Mouse (Mus musculus) embryonic facial prominence, embryonic 14.5 days (tissue): ENCODE measurements around the gene Sipa1l1. TPM values are rescaled to one million over a fixed set of nuclear protein-coding genes. Genes with fewer than 3 reads are reported as not detected.

Experiments
- ATAC-seq: fragments of 200-750 bp; cut with Nextera tagmentation; 2 replicates; pipeline ENCODE4 v1.8.0; 2017; ENCODE audit warnings: low read depth, moderate number of reproducible peaks, moderate TSS enrichment
- DNase-seq: peaks from one replicate; pipeline ENCODE4 v3.0.0-alpha.2; 2015; ENCODE audit warnings: low spot score
- H3K27ac ChIP-seq: fragments of 300-500 bp; sonication (generic); replicated peaks from 2 replicates; pipeline ENCODE4 v1.5.1; 2014; ENCODE audit warnings: low read depth, mild to moderate bottlenecking, low read length, moderate library complexity
- H3K27me3 ChIP-seq: fragments of 300-500 bp; sonication (generic); replicated peaks from 2 replicates; pipeline ENCODE4 v1.6.1; 2014; ENCODE audit warnings: low read length; ENCODE audit not compliant: control insufficient read depth, insufficient read depth
- H3K36me3 ChIP-seq: fragments of 300-500 bp; sonication (generic); 2 replicates; pipeline ENCODE4 v1.6.1; 2014; ENCODE audit warnings: low read length, mixed read lengths; ENCODE audit not compliant: control insufficient read depth, insufficient read depth
- H3K4me1 ChIP-seq: fragments of 300-500 bp; sonication (generic); 2 replicates; pipeline ENCODE4 v1.6.1; 2014; ENCODE audit warnings: antibody characterized with exemption, low read length; ENCODE audit not compliant: control insufficient read depth, insufficient read depth
- H3K4me2 ChIP-seq: fragments of 300-500 bp; sonication (generic); 2 replicates; pipeline ENCODE4 v1.6.1; 2014; ENCODE audit warnings: low read depth, mild to moderate bottlenecking, low read length, moderate library complexity, mixed read lengths
- H3K4me3 ChIP-seq: fragments of 300-500 bp; sonication (generic); 2 replicates; pipeline ENCODE4 v1.5.1; 2014; ENCODE audit warnings: low read depth, mild to moderate bottlenecking, low read length
- H3K9ac ChIP-seq: fragments of 300-500 bp; sonication (generic); 2 replicates; pipeline ENCODE4 v1.6.1; 2014; ENCODE audit warnings: low read depth, mild to moderate bottlenecking, low read length, moderate library complexity, mixed read lengths
- H3K9me3 ChIP-seq: fragments of 300-500 bp; sonication (generic); 2 replicates; pipeline ENCODE4 v1.6.1; 2016; ENCODE audit warnings: low read length; ENCODE audit not compliant: control insufficient read depth
- WGBS: fragments of 180-500 bp; shearing (Covaris S2); extraction: QIAGEN DNeasy Blood & Tissue Kit; methylation state at CpG from one replicate; pipeline ENCODE4 v1.1.7; 2014; 5-methylcytosine and 5-hydroxymethylcytosine counted together
- polyA plus RNA-seq: library from polyadenylated mRNA; unstranded; fragments of >200 nt; fragmentation: Nextera tagmentation; extraction: Ambion mirVana; gene quantifications from 2 replicates; pipeline ENCODE4 v1.2.1, GENCODE M21; 2014

Sipa1l1 gene
- polyA plus RNA-seq, 1 experiment from 2014 or later, result 23.8 TPM

DNA sequence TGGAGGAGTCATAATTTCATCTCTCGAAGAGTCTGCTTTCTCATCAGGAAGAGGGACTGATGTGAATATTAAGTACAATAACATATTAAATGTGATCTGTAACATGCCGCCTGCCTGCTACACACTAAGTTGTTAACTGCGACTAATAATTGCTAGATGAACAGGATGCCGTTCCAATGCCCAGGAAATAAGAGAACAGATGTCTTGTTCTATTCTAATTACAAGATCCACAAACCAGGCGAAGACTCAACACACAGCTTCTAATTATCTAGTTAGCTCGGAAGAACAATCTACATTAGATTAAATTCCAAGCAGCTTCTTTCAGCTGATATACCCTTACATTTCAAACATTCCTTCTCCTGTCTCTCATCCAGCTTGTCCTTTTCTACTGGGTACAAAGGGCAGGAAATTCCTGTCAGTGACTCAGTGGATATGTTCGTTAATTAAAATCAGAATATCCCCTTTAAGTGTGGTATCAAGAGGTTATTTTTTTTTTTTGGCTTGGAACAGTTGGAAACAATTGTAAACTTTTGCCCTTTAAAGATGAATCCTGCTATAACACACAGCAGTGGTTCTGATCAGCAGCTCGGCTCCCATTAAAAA, 20.7 kb upstream of the Sipa1l1 start:
- no peaks in the 10 kb centered on the region for H3K36me3 ChIP-seq
- H3K4me2 ChIP-seq, result no peak overlapping the region
- DNase-seq, result no peak
- 44% methylated on average over 8 of the region's 8 CpGs for WGBS
- no peak overlapping the region for H3K27ac ChIP-seq
- H3K27me3 ChIP-seq, result no peaks in the 10 kb centered on the region
- no peak overlapping the region for H3K4me3 ChIP-seq
- H3K9me3 ChIP-seq, result no peaks in the 10 kb centered on the region
- H3K4me1 ChIP-seq, result no peaks in the 10 kb centered on the region
- ATAC-seq, result no peak
- no peak overlapping the region for H3K9ac ChIP-seq

DNA sequence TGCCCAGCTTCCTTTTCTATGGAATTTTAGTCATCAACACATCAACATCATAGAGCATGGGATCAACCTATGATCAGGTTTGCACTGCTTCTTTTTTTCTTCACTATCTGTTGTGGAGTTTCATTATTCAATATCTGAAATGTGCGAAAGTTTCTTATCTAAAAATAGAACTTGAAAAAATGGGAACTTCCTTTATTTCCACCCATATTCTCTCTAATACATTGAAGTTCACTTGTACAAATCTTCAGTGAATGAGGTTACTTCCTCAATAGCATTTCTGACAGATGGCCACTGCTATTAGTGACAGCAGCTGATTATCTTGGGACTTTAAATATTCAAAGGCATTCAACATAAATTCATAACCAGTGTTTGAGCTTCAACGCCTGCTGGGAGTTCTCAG, 18.1 kb upstream of the Sipa1l1 start:
- Histone ChIP-seq H3K27me3 (no peaks in the 10 kb centered on the region), H3K27ac (no peak overlapping the region), H3K4me2 (no peak overlapping the region), H3K4me1 (no peaks in the 10 kb centered on the region), H3K9ac (no peak overlapping the region), H3K9me3 (no peaks in the 10 kb centered on the region), H3K4me3 (no peak overlapping the region), H3K36me3 (no peaks in the 10 kb centered on the region)
- no peak for ATAC-seq
- DNase-seq, result no peak
- WGBS, result 74% methylated on average over 2 of the region's 2 CpGs

DNA sequence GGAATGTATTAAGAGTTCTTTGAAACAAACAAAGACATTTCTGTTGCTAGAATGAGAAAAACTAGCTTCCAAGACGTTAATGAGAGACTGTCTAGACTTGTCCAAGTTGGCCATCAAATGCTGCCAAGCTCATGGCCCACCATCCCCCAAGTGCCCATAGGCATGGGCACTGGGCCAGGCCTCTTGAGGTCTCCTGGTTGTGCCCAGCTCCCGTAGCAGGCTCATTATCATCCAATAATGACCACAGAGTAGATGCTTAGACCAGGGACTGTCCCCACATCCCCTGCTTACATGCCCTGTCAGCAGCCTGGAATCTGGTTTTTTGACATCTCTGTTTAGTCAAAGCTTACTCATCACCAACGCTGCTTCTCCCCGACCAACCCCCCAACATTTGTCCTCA, 14.6 kb upstream of the Sipa1l1 start:
- H3K36me3 ChIP-seq, result no peaks in the 10 kb centered on the region
- peaks cover 4% of the 10 kb centered on the region; the same call in 1 of the 2 replicates for H3K9me3 ChIP-seq
- H3K9ac ChIP-seq, result no peak overlapping the region
- no peak overlapping the region for H3K4me2 ChIP-seq
- H3K4me1 ChIP-seq, result no peaks in the 10 kb centered on the region
- DNase-seq (no peak), ATAC-seq (no peak)
- 66% methylated on average over 4 of the region's 4 CpGs for WGBS
- no peak overlapping the region for H3K27ac ChIP-seq
- no peak overlapping the region for H3K4me3 ChIP-seq
- H3K27me3 ChIP-seq, result no peaks in the 10 kb centered on the region

DNA sequence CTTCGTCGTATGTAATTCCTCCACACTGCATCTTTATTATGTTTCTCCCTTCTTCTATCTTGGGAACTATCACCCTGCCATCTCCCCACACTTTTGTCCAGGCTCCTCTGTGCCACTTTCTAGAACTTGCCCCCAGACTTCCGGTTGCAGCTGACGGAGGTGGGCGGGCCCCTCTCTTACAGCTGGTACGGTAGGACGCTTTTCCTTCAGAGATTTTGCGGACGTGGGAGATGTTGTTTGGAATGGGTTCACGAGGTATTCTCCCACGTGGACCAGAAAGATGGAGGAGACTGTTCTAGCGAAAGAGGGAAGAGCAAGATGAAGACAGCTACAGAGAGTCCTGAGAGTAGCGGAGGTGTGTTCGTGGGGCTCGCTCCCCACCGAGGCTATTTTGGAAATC, 10.6 kb upstream of the Sipa1l1 start:
- Histone ChIP-seq H3K9ac (no peak overlapping the region), H3K27ac (no peak overlapping the region), H3K4me1 (no peaks in the 10 kb centered on the region), H3K4me2 (no peak overlapping the region), H3K4me3 (no peak overlapping the region), H3K36me3 (no peaks in the 10 kb centered on the region), H3K9me3 (peaks cover 4% of the 10 kb centered on the region; the same call in 1 of the 2 replicates), H3K27me3 (no peaks in the 10 kb centered on the region)
- no peak for DNase-seq
- no peak for ATAC-seq
- 93% methylated on average over 16 of the region's 16 CpGs for WGBS

DNA sequence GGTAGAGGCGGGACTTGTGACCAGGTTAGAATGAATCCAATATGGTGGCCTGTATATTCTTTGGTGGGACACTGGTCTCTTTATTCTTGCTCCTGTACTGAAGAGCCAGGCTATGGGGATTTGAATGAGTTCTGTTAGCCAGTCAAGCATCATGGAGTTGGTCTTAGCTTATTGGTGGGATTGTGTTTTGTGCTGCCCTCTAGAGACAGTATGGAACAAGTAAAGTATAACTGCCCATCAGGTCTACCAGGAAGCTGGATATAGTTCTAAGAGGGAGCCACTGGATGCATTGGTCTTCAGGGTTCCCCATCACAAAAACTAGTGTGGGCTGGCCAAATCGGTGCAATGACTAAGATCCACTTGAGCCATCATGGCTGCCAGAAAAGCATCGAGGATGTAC, 9.7 kb upstream of the Sipa1l1 start:
- Histone ChIP-seq H3K9me3 (peaks cover 4% of the 10 kb centered on the region; the same call in 1 of the 2 replicates), H3K9ac (no peak overlapping the region), H3K4me3 (no peak overlapping the region), H3K4me2 (no peak overlapping the region), H3K27me3 (no peaks in the 10 kb centered on the region), H3K27ac (no peak overlapping the region), H3K4me1 (no peaks in the 10 kb centered on the region), H3K36me3 (no peaks in the 10 kb centered on the region)
- DNase-seq (no peak), ATAC-seq (no peak)
- 95% methylated on average over 3 of the region's 3 CpGs for WGBS

DNA sequence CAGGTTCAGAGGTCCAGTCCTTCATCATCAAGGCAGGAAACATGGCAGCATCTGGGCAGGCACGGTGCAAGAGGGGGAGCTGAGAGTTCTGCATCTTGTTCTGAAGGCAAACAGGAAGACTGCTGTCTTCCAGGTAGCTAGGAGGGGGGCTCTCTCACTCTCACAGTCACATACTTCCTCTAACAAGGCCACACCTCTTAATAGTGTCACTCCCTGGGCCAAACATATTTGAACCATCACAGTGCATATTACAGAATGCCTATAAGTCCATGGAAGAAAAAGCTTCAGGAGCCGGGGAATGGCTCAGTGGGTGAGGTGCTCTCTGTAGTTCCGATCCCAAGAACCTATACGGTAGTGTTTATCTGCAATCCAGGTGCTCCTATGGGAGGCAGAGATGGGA, 3.5 kb upstream of the Sipa1l1 start:
- no peak overlapping the region for H3K27ac ChIP-seq
- DNase-seq, result no peak
- no peak overlapping the region for H3K4me3 ChIP-seq
- peaks cover 3% of the 10 kb centered on the region; the same call in 1 of the 2 replicates for H3K4me1 ChIP-seq
- ATAC-seq, result no peak
- 77% methylated on average over 4 of the region's 4 CpGs for WGBS
- no peak overlapping the region; the same call in 1 of the 2 replicates for H3K9ac ChIP-seq
- H3K36me3 ChIP-seq, result no peaks in the 10 kb centered on the region
- H3K4me2 ChIP-seq, result 0 out of 2 replicates have a peak overlapping the region, but pooled peaks have one; percentile 36
- no peaks in the 10 kb centered on the region for H3K27me3 ChIP-seq
- no peaks in the 10 kb centered on the region for H3K9me3 ChIP-seq

DNA sequence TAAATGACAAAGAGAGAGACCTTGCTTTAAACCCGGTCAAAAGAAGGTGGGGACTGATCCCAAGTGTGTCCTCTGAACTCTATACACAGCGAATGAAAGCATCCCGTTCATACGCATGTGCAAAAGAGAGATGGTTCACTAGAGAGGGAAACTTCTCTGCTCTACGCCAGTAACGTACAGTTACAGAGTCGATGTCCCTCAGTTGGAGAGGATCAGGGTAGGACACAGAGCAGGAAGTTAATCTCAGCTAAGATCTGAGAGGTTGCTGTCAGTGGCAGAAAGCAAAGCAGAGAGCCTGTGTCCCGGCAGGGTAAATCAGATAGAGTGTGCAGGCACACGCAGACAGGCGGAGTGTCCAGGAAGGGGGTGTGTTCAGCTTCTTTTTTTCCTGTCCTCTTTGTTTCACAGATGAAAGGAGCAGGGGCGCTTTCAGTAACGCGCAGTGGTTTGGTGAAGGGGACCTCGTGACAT, 3.0 kb upstream of the Sipa1l1 start:
- WGBS, result 38% methylated on average over 14 of the region's 14 CpGs
- no peak for ATAC-seq
- H3K9ac ChIP-seq, result peak overlapping the region; percentile 26; the same call in 1 of the 2 replicates
- H3K4me3 ChIP-seq, result no peak overlapping the region
- H3K4me1 ChIP-seq, result peaks cover 3% of the 10 kb centered on the region; the same call in 1 of the 2 replicates
- peak overlapping the region; percentile 36 for H3K4me2 ChIP-seq
- no peak overlapping the region; the same call in 1 of the 2 replicates for H3K27ac ChIP-seq
- peak; percentile 13 for DNase-seq
- H3K27me3 ChIP-seq, result no peaks in the 10 kb centered on the region
- no peaks in the 10 kb centered on the region for H3K36me3 ChIP-seq
- H3K9me3 ChIP-seq, result no peaks in the 10 kb centered on the region

DNA sequence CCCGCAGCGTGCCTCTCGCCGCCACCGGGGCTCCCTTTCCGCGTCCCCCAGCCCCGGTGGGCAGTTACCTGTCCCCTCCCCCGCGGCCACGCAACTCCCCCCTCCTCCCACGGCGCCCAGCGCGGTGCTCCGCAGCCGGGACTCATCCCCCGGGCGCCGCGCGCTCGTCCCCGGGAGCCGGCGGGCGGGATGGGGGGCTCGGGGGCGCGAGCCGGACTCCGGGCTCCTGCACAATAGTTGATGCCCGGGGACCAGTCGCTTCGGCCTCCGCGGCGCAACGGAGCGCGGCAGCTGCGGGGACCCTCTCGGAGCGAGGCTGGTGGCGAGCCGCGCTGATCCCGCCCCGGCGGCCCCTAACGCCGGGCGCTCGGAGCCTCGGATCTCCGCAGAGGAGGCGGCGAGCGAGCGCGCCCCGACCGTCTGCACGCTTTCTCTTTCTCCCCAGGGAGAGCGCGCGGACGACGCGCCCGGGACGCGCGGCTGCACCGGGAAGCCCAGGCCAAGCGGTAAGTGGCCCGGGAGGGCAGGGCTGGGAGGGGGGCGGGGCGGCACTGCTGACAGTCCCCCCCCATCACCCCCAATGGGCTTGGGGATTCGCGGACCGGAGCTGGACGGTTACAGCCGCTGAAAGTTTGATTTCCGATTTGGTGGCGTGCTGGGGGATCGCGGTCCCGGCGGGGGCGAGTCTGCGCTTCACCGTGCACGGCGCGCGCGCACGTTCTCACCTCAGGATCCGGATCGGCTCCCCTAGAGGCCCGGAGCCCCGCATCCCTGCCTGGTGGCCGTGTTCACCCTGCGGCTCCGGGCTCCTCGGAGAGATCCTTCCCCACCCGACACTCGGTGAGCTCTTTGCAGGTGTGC, 681 bp downstream of the Sipa1l1 start:
- Histone ChIP-seq H3K9ac (peak overlapping the region; percentile 96), H3K4me1 (peaks cover 13% of the 10 kb centered on the region; the same call in 1 of the 2 replicates), H3K9me3 (no peaks in the 10 kb centered on the region), H3K36me3 (no peaks in the 10 kb centered on the region), H3K27ac (peak overlapping the region; percentile 96), H3K4me3 (peak overlapping the region; percentile 84), H3K4me2 (peak overlapping the region; percentile 69), H3K27me3 (no peaks in the 10 kb centered on the region)
- DNase-seq, result peak; percentile 80
- WGBS, result 2% methylated on average over 24 of the region's 109 CpGs
- ATAC-seq, result peak; percentile 53
